Mouse (Mus musculus) cortical plate, adult 2 months (tissue): ENCODE data around the gene Saysd1.

ENCODE experiments used
- CTCF ChIP-seq: fragments of 200-500 bp; IDR thresholded peaks from 2 replicates; pipeline ENCODE4 v1.5.1; 2011; ENCODE audit warnings: mild to moderate bottlenecking, control low read depth, low read length; ENCODE audit not compliant: insufficient read depth; ENCODE audit errors: extremely low read depth
- POLR2A ChIP-seq: fragments of 200-500 bp; IDR thresholded peaks from 2 replicates; pipeline ENCODE4 v1.6.1; 2011; ENCODE audit warnings: mild to moderate bottlenecking, low read length, control low read depth; ENCODE audit not compliant: insufficient read depth; ENCODE audit errors: extremely low read depth

DNA sequence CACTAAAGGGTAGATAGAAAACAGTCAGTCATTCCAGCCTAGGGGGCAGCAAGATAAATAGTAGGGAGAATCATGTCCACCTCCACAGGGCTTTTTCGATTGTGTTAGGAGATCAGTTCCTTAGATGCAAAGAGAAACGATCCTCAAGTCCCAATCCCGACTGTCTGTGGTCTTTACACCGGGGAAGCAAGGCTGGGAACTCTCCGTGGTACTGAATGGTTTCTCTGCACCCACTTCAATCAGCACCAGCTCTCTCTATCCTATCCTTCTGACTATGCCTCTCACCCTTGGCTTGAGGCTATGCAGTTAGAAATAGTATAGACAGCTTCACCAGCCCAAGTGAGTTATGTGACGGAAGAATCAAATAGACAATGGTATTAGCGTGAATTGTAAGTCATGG is 44.8 kb downstream of the Saysd1 start:
- TF ChIP-seq CTCF (no peak), POLR2A (no peak)
